Mouse (Mus musculus): ENCODE measurements at regions not wholly inside any gene's neighbourhood (a gene's known extent, or its start where the extent isn't known, plus 50 kb on each side); places are given as distances from the start of the nearest gene placed in this dataset.
A peak's percentile ranks its signal among the peaks of the same experiment; 100 is the strongest.

GRCm38 (mm10) chr13:32649982-32650381 is 133.8 kb downstream of the Mylk4 start:
- no peak for DNase-seq (ENCODE audit: low spot score in 2 of 2)

GRCm38 (mm10) chr13:32643030-32643750 is 140.6 kb downstream of the Mylk4 start:
- DNase-seq (ENCODE audit: low spot score in 2 of 2) = no peak

- no peak for DNase-seq (ENCODE audit: low spot score in 2 of 2)
These were observed 142.8 kb downstream of the Mylk4 start for GRCm38 (mm10) chr13:32640941-32641340.

GRCm38 (mm10) chr13:32630122-32630732 is 153.5 kb downstream of the Mylk4 start:
- DNase-seq (ENCODE audit: low spot score in 2 of 2) = peak; percentile 18 to 44

DNA sequence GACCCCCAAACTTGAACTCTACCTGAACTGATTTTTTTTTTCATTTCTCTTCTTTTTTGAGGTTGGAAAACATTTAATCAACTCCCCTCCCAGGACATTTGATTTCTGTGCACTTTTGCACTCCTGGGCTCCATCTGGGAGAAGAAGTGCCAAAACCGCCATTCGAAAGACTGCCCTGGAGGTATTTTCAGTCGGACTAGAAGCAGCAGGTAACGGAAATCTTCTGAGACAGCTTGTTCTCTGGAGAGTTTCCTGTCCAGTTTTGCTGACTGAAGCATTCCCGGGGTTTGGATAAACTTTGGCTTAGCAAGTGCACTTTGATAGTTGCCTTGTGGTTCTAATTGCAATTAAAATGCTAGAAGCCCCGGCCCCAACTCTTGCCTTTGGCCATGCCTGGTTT is 169.8 kb downstream of the Mylk4 start:
- DNase-seq (ENCODE audit: low spot score in 2 of 2) = no peak

DNA sequence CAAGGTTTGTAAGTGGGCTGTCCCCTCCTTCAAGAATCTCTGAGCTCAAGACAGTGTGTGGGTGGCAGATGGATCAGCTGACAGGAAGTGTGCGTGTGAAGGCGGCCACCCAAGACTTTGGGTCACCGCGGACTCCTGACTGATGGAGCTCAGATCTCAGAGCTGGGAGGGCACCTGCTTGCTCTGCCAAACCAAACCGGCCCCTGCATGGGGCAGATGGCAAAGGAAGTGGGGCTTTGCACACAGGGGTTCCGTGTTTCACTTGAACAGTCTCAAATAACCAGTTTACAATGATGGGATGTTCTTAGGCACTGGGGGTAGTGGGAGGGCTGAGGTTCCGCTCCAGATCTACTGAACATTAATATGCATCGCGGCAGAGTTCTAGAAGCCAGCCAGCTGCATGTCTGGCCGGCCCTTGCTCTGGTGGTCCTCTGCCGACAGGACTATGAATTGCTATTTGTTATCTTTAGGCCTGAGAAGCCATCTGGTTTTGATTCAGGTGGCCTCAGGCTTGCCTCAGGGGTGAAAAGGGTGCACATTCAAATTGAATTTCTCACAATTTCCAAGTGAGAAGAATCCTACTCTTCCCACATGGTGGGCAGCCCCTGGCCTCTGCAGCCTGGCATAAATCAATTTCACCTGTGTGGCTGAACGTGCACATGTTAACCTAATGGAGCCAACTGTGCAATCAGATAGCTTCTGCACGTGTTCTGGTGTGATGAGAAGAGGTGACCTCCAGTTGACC is 172.0 kb downstream of the Mylk4 start:
- DNase-seq (ENCODE audit: low spot score in 2 of 2) = peak; percentile 22 to 26

DNA sequence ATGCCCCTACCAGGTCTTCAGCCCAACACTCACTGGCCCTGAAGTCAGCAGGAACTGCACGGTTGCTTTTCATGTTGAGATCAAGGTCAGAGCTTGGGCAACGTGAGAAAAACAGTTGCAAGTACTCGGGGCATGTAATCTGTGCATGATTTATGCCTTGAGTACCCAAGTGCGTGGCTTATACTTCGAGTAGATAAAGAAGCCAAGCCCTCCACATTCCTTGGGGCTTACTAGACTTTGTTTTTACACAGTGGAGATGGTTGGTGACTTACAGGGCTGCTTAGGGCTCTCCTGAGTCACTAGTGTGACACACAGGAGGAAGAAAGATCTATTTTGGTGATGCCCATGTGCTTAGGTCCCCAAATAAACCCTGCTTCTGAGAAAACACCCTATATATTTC is 172.8 kb downstream of the Mylk4 start:
- no peak for DNase-seq (ENCODE audit: low spot score in 2 of 2)

DNA sequence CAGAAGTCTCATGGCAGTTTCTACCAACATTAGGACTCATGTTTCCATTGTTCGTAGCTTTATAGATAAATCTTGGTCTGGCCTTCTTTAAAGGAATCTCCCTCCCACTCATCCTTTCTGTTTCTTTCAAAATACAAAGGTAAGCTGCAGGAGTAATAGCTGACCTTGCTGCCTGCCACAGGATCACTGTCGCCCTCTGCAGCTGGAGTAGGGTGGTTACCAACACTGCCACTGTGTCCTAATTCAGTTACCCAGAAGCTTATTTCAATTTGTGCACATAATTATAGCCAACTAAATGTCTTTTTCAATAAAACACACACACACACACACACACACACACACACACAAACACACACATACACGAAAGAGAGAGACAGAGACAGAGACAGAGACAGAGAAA is 175.3 kb downstream of the Mylk4 start:
- DNase-seq (ENCODE audit: low spot score in 2 of 2) = no peak

GRCm38 (mm10) chr13:32603925-32604590 is 179.7 kb downstream of the Mylk4 start:
- DNase-seq (ENCODE audit: low spot score in 2 of 2) = no peak

DNA sequence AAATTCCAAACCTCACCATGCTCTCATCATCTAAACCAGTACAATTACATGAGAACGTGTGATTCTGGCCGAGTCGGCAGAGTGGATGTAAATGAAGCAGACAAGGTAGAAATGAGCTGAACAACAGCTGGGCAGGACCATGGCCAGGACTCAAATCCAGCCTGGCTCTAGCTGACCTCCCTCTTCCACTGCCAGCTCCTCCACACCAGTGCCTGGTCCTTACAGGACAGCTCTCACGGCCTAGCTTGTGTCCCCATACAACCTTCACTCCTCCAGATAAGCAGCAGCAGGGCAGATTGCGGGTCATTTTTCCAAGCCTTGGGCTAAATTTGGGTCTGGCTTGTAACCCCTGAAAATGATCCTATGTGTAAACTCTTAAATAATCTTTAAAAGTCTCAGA is 182.4 kb downstream of the Mylk4 start:
- DNase-seq (ENCODE audit: low spot score in 2 of 2) = no peak

DNA sequence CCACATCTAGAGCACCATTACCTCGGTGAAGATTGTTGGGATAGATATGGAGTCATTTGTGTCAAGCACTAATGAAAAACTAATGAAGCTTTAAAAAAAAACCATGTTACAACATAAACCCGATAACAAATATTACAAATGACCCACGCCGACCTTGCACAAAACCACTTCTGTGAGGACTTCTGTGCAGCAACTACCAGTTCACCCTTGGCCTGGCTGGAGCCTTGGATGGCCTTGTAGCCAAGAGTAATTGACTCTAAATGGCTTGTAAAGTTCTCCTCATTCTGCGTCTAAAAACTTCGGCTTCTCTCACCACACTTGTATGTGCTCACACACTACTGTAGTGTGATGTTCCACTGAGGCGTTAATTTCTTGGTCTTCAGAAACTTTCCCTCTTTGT is 190.1 kb downstream of the Mylk4 start:
- DNase-seq (ENCODE audit: low spot score in 2 of 2) = no peak

DNA sequence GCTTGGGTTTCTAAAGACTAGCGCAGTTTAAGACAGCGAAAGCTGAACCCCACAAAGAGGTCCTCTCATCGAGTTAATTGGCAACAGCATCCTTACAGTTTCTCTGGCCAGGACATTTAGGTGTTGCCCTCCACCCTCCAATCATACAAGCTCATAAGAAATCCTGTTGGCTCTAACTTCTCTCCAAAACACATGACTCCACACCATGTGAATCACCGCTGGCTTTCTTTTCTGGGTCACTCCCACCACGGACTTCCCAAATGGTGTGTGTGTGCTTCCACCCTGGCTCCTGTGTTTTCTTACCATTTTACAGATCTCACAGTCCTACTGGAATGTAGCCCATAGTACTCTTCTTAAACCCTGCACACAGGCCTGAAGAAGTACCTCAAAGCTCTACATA is 190.6 kb downstream of the Mylk4 start:
- no peak for DNase-seq (ENCODE audit: low spot score in 2 of 2)

DNA sequence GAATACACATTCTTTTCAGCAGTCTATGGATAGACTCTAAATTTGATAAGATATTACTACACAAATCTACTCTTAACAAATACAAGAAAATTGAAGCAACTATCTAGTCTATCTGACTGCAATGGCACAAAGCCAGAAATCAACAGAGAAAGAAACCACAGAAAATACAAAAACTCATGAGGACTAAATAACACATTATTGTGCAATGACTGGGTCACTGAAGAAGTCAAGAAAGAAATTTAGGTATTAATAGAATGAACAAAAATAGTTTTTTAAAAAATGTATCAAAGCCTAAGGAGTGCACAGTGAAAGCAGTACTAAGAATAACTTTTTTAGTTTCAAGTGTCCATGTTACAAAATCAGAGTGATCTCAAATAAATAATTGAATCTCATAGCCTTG is 202.2 kb downstream of the Mylk4 start:
- DNase-seq (ENCODE audit: low spot score in 2 of 2) = no peak

DNA sequence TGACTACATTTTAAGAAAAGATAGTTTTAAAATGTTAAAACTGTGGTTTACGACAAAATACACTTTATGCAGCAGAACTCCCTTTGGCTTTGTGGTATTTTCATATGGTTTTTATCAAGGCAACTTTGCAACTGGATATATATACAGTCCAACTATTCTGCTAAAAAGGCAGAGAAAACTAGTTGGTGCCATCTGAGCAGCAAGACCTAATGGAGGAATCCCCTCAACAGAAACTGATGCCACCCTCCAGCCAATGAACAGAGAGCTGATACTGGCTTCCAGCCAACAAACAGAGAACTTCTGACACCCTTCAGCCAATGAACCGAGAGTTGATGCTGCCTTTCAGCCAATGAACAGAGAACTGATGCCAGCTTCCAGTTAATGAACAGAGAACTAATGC is 215.9 kb downstream of the Mylk4 start:
- DNase-seq (ENCODE audit: low spot score in 2 of 2) = no peak

GRCm38 (mm10) chr13:32560666-32561065 is 222.1 kb upstream of the Gmds start:
- no peak for DNase-seq (ENCODE audit: low spot score in 2 of 2)

DNA sequence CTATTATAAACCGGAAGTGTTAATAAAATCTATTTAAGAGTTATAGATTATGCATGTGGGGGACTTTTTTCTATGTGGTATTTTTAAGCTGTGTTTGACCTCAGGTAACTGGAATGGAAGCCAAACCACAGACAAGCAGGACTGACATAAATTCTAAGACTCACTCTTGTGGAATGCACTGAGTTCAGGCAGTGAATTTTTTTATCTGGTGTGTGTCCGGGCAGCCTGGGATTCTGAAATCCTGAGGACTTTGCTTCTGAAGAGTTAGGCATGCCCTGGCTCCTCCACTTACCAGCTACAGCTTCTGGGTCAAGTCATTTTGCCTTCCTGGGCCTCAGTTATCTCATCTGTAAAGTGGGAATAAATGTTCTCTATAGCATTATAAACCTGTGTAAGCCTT is 217.9 kb upstream of the Gmds start:
- DNase-seq (ENCODE audit: low spot score in 2 of 2) = no peak

- no peak for DNase-seq (ENCODE audit: low spot score in 2 of 2)
These were observed 216.5 kb upstream of the Gmds start for GRCm38 (mm10) chr13:32555064-32555463.

DNA sequence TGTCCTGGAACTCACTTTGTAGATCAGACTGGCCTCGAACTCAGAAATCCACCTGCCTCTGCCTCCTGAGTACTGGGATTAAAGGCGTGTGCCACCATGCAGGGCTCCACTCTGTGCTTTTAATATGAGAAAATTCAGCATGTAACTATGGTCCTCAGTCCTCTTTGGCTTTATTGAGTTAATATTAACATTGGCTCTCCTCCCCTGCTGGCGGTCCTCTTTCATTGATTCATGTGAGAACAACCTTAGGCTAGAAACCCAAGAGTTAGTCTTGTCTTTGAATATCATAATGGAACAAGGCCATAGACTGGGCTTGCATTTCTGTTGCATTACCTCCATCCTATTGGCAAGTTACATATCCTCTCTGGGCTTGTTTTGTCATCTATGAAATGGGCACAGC is 216.1 kb upstream of the Gmds start:
- no peak for DNase-seq (ENCODE audit: low spot score in 2 of 2)

GRCm38 (mm10) chr13:32553136-32553535 is 214.6 kb upstream of the Gmds start:
- no peak for DNase-seq (ENCODE audit: low spot score in 2 of 2)

GRCm38 (mm10) chr13:32550113-32550512 is 211.6 kb upstream of the Gmds start:
- DNase-seq (ENCODE audit: low spot score in 2 of 2) = no peak

- DNase-seq (ENCODE audit: low spot score in 2 of 2) = no peak
These were observed 208.6 kb upstream of the Gmds start for GRCm38 (mm10) chr13:32547126-32547525.

DNA sequence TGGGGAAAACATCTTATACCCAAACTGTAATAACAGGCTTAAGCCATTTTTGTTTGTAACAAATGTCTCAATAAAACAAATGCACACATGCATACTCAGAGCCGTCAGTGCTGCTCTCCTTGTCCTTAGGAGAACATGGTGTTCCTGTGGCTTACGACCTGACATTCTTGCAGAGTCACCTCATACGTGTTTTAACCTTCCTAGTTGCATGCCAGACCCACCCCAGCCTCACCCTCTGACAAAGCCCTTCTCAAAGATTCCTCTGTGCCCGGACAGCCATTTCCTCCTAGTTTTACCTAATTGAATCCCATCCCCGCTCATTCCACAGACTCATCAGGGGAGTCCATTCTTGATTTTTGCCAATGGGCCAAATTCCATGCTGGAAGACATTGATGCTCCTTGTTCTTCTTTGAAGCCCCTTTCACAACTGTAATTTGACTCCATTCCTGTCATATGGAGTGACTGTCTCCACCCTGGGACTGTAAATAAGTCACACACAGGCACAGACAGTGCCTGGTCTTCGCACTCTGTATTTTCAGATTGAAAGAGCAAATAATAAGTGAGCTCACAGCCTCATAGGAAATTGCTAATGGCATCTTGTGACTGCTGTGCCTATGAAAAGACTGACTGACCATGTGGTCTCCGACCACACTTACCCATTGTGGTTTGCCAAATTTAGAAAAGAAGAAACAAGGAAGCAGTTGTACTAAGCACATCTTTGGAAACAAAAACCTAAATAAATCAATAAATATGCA is 206.6 kb upstream of the Gmds start:
- DNase-seq (ENCODE audit: low spot score in 2 of 2) = no peak

Measured in right cerebral cortex, postnatal 10 days (tissue).